In the genomic region with DNA sequence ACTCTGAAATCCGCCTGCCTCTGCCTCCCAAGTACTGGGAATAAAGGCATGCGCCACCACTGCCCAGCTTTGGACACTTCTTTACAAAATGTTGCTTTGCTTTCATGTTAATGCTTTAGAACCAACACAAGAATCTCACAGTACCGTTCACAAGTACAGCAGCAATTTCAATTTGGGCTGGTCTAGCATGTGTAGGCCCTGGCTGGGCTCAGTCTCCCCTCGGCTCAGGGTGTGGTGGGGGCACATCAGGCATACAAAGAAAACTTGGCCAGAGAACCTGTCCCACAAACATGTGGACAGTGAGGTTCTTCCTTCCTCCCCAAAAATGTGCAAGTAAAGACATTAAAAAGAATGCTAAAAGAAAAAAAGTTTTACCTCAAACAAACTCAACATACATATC, we compare ENCODE assay signal across 16 mouse cellular contexts.
"Had no signal": no experiment of that assay in that cellular context is flagged by ENCODE, and none has a peak within 500 bp of the region (broad histone marks: within the 10 kb centered on the region; RNA-seq: fewer than 3 reads in every experiment).

No protein-coding gene starts in this region.

- DNase-seq: retina, postnatal 1 day; right cerebral cortex, adult 18-20 months; right cerebral cortex, postnatal 14 days; right cerebral cortex, postnatal 25 days; right cerebral cortex, postnatal 4 days; spleen, adult 18-20 months; thymus, adult 18-20 months; thymus, adult 2 months; thymus, postnatal 14 days; thymus, postnatal 25 days; thymus, postnatal 36 days; thymus, postnatal 4 days had no signal

- H3K27ac ChIP-seq: neural tube, embryonic 13.5 days; neural tube, embryonic 15.5 days; stomach, embryonic 15.5 days; stomach, postnatal 0 days had no signal

- H3K9ac ChIP-seq: neural tube, embryonic 13.5 days; neural tube, embryonic 15.5 days; stomach, embryonic 15.5 days had no signal

- H3K9me3 ChIP-seq: neural tube, embryonic 15.5 days; stomach, embryonic 15.5 days had no signal

- H3K4me3 ChIP-seq: neural tube, embryonic 13.5 days; neural tube, embryonic 15.5 days; stomach, embryonic 15.5 days had no signal

- H3K4me2 ChIP-seq: neural tube, embryonic 13.5 days; neural tube, embryonic 15.5 days; stomach, embryonic 15.5 days had no signal

- H3K4me1 ChIP-seq: neural tube, embryonic 15.5 days; stomach, embryonic 15.5 days had no signal

- H3K27me3 ChIP-seq: neural tube, embryonic 13.5 days; neural tube, embryonic 15.5 days; stomach, embryonic 15.5 days had no signal
